Mouse (Mus musculus): ENCODE measurements around the gene Hdgfl3.

DNA sequence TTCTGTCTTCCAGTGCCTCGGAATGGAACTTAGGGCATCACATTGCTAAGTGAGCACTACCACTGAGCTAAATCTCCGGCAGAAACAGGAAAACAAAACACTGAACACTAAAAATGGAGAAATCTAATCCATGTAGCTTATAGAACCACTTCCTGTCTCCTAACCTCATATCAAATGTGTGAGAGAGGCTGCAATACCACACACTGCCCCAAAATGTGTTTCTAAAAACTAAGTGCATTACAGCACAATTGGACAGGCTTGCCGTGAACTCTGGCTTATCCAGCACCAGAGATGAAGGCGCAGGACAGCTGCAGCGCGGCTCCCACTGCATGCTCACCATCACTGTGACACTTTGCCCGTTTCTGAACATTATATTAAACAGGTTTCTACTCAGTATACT, 5.3 kb downstream of the Hdgfl3 start:
- no peak for TF ChIP-seq CTCF (IDR thresholded peaks at IDR 0.05; ENCODE audit: low read depth, low read length)
- TF ChIP-seq TAL1 (conservative IDR thresholded peaks at IDR 0.05; ENCODE audit: low read depth, low read length), result no peak
- TF ChIP-seq GATA1 (IDR thresholded peaks at IDR 0.05; ENCODE audit: borderline replicate concordance, low read length), result no peak

Measured in G1E (cell line).